Mouse (Mus musculus): ENCODE data around the gene Muc20. TPM values are rescaled to one million over a fixed set of nuclear protein-coding genes. Genes with fewer than 3 reads are reported as not detected.

Gene Muc20
- not detected in 2 replicates for polyA plus RNA-seq (2016; fragmentation: Nextera tagmentation; extraction: Ambion mirVana)

DNA sequence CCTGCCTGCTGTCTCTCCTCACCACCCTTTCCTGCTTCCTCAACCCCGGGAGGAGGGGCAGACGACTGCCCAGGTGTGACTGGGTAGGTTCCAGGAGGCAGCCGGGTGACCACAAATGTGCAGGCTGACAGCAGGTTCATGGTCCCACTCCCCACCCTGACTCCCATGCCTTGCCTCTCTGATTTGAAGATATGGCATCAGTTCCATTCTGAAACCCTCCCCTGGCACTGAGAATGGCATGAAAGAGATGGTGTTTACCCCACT is at the start of gene Muc20:
Gene Muc20 (minus strand): TSS at position 10 of the 264 bp plus-strand sequence.
- WGBS (ENCODE audit: insufficient replicate concordance): 44% methylated on average over 3 of the region's 3 CpGs
- Histone ChIP-seq H3K4me2 (no peak within 1 kb of the TSS), H3K4me3 (no peak within 1 kb of the TSS), H3K9ac (no peak within 1 kb of the TSS), H3K27me3 (replicated peaks) (peaks cover 36% of the 10 kb centered on the region), H3K27ac (no peak within 1 kb of the TSS), H3K4me1 (no peaks in the 10 kb centered on the region; the same call in 1 of the 2 replicates), H3K36me3 (no peaks in the 10 kb centered on the region), H3K9me3 (replicated peaks) (no peaks in the 10 kb centered on the region)
- no peak for ATAC-seq

GRCm38 (mm10) chr16:32831501-32831900 is 34.3 kb upstream of the Muc20 start:
- Histone ChIP-seq H3K4me1 (no peaks in the 10 kb centered on the region), H3K9ac (no peak overlapping the region), H3K4me3 (no peak overlapping the region), H3K27me3 (replicated peaks) (no peaks in the 10 kb centered on the region), H3K9me3 (replicated peaks) (no peaks in the 10 kb centered on the region), H3K4me2 (no peak overlapping the region), H3K36me3 (peaks cover 44% of the 10 kb centered on the region), H3K27ac (no peak overlapping the region)
- no peak for ATAC-seq
- WGBS (ENCODE audit: insufficient replicate concordance): 75% methylated on average over 4 of the region's 4 CpGs

DNA sequence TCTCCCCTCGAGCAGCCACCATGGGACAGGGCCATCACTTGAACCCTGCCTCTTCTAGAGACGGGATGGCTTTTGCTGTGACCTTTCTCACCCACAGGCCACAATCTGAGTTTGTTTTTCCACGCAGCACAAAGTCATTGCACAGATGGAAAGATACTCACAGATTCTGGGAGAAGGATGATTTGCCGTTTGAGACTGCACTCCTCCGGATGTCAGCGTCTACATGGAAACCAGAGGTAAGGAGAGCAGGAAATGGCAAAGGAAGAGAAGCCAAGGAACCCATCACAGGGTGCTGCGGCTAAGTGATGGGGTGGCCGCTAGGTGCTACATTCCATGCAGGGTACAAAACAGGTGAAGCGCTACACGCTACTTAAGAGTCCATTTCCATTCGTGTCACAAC is 31.9 kb upstream of the Muc20 start:
- Histone ChIP-seq H3K4me3 (no peak overlapping the region), H3K4me2 (no peak overlapping the region), H3K36me3 (peaks cover 48% of the 10 kb centered on the region), H3K9me3 (replicated peaks) (no peaks in the 10 kb centered on the region), H3K27me3 (replicated peaks) (no peaks in the 10 kb centered on the region), H3K4me1 (no peaks in the 10 kb centered on the region), H3K9ac (no peak overlapping the region), H3K27ac (no peak overlapping the region)
- no peak for ATAC-seq
- 85% methylated on average over 11 of the region's 11 CpGs for WGBS (ENCODE audit: insufficient replicate concordance)

- Histone ChIP-seq H3K36me3 (peaks cover 47% of the 10 kb centered on the region), H3K4me3 (no peak overlapping the region), H3K9ac (no peak overlapping the region), H3K9me3 (replicated peaks) (no peaks in the 10 kb centered on the region), H3K27me3 (replicated peaks) (no peaks in the 10 kb centered on the region), H3K4me2 (no peak overlapping the region), H3K4me1 (peaks cover 8% of the 10 kb centered on the region; the same call in 1 of the 2 replicates), H3K27ac (no peak overlapping the region)
- WGBS (ENCODE audit: insufficient replicate concordance): 91% methylated on average over 11 of the region's 11 CpGs
- ATAC-seq: no peak
These were observed 29.3 kb upstream of the Muc20 start for GRCm38 (mm10) chr16:32826521-32826920.

- no peak overlapping the region for H3K9ac ChIP-seq
- no peaks in the 10 kb centered on the region for H3K27me3 ChIP-seq (replicated peaks)
- H3K4me3 ChIP-seq: no peak overlapping the region
- H3K9me3 ChIP-seq (replicated peaks): no peaks in the 10 kb centered on the region
- H3K36me3 ChIP-seq: peaks cover 47% of the 10 kb centered on the region
- 70% methylated on average over 12 of the region's 12 CpGs for WGBS (ENCODE audit: insufficient replicate concordance)
- no peak overlapping the region for H3K27ac ChIP-seq
- peaks cover 8% of the 10 kb centered on the region; the same call in 1 of the 2 replicates for H3K4me1 ChIP-seq
- H3K4me2 ChIP-seq: no peak overlapping the region
- no peak for ATAC-seq
These were observed 28.1 kb upstream of the Muc20 start for GRCm38 (mm10) chr16:32825380-32825779.

- H3K4me1 ChIP-seq: peaks cover 8% of the 10 kb centered on the region; the same call in 1 of the 2 replicates
- peaks cover 43% of the 10 kb centered on the region for H3K36me3 ChIP-seq
- WGBS (ENCODE audit: insufficient replicate concordance): 84% methylated on average over 13 of the region's 13 CpGs
- no peak overlapping the region for H3K27ac ChIP-seq
- ATAC-seq: no peak
- H3K9me3 ChIP-seq (replicated peaks): no peaks in the 10 kb centered on the region
- no peak overlapping the region for H3K9ac ChIP-seq
- no peak overlapping the region for H3K4me3 ChIP-seq
- H3K4me2 ChIP-seq: no peak overlapping the region
- no peaks in the 10 kb centered on the region for H3K27me3 ChIP-seq (replicated peaks)
These were observed 26.8 kb upstream of the Muc20 start for GRCm38 (mm10) chr16:32824061-32824460.

- no peak overlapping the region for H3K4me2 ChIP-seq
- ATAC-seq: no peak
- peaks cover 8% of the 10 kb centered on the region; the same call in 1 of the 2 replicates for H3K4me1 ChIP-seq
- no peak overlapping the region for H3K4me3 ChIP-seq
- H3K27me3 ChIP-seq (replicated peaks): no peaks in the 10 kb centered on the region
- H3K9ac ChIP-seq: no peak overlapping the region
- no peak overlapping the region for H3K27ac ChIP-seq
- peaks cover 37% of the 10 kb centered on the region for H3K36me3 ChIP-seq
- no peaks in the 10 kb centered on the region for H3K9me3 ChIP-seq (replicated peaks)
- 79% methylated on average over 8 of the region's 8 CpGs for WGBS (ENCODE audit: insufficient replicate concordance)
These were observed 26.3 kb upstream of the Muc20 start for GRCm38 (mm10) chr16:32823487-32823886.

DNA sequence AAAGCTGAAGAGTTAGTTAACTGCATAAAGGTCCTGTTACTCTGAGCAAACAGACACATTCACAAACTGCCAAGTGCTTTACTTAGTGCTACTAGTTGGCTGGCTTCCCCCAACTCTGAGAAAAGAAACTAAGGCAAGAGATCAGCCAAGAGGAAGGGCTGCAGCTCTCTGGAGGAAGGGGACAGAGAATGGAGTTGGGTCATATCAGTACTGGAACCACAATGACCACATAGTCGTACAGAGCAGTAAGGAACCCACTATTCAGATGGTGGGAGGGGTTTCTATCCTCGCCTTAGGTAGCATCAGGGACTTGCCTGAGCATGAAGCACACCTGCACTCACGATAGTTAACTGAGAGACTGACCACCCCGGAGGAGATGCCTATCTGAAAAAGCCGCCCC is 25.6 kb upstream of the Muc20 start:
- no peak for ATAC-seq
- Histone ChIP-seq H3K4me3 (no peak overlapping the region), H3K4me1 (peaks cover 8% of the 10 kb centered on the region; the same call in 1 of the 2 replicates), H3K27me3 (replicated peaks) (no peaks in the 10 kb centered on the region), H3K4me2 (no peak overlapping the region), H3K36me3 (peaks cover 37% of the 10 kb centered on the region), H3K27ac (no peak overlapping the region), H3K9me3 (replicated peaks) (no peaks in the 10 kb centered on the region), H3K9ac (no peak overlapping the region)
- 41% methylated on average over 5 of the region's 5 CpGs for WGBS (ENCODE audit: insufficient replicate concordance)

DNA sequence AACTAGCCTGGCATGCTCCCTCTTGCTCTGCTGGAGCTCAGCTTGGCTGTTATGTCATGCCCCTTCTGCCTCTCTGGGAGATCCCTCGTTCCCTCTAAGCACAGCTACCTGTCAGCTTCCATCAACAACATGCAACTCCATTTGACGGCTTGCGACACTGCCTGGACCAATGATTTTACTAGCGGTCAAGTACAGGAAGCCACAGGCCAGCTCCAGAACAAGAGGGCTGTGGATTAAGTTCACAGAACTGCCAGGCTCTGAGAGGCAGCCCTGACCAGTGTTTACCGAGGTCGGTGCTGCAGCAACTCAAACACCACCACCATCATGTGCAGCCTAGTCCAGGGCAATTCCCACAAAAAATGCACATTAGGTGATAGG is 25.2 kb upstream of the Muc20 start:
- Histone ChIP-seq H3K27ac (no peak overlapping the region), H3K4me2 (no peak overlapping the region), H3K9me3 (replicated peaks) (no peaks in the 10 kb centered on the region), H3K9ac (no peak overlapping the region), H3K4me1 (peaks cover 8% of the 10 kb centered on the region; the same call in 1 of the 2 replicates), H3K36me3 (peaks cover 37% of the 10 kb centered on the region), H3K4me3 (no peak overlapping the region), H3K27me3 (replicated peaks) (no peaks in the 10 kb centered on the region)
- WGBS (ENCODE audit: insufficient replicate concordance): 41% methylated on average over 6 of the region's 6 CpGs
- no peak for ATAC-seq

GRCm38 (mm10) chr16:32821772-32822449 is 24.7 kb upstream of the Muc20 start:
- Histone ChIP-seq H3K4me1 (peaks cover 8% of the 10 kb centered on the region; the same call in 1 of the 2 replicates), H3K9ac (no peak overlapping the region), H3K4me2 (no peak overlapping the region), H3K27me3 (replicated peaks) (no peaks in the 10 kb centered on the region), H3K4me3 (no peak overlapping the region), H3K36me3 (peaks cover 35% of the 10 kb centered on the region), H3K9me3 (replicated peaks) (no peaks in the 10 kb centered on the region), H3K27ac (no peak overlapping the region)
- 53% methylated on average over 10 of the region's 10 CpGs for WGBS (ENCODE audit: insufficient replicate concordance)
- 0 out of 2 replicates have a peak, but pooled peaks have one; percentile 8 for ATAC-seq

- WGBS (ENCODE audit: insufficient replicate concordance): 80% methylated on average over 5 of the region's 5 CpGs
- H3K36me3 ChIP-seq: 0 out of 2 replicates have a peak, but pooled peaks cover under 1% of the 10 kb centered on the region
- no peak overlapping the region for H3K27ac ChIP-seq
- no peak overlapping the region for H3K4me3 ChIP-seq
- no peak for ATAC-seq
- H3K9me3 ChIP-seq (replicated peaks): no peaks in the 10 kb centered on the region
- no peak overlapping the region for H3K4me2 ChIP-seq
- H3K9ac ChIP-seq: no peak overlapping the region
- H3K27me3 ChIP-seq (replicated peaks): peaks cover 15% of the 10 kb centered on the region; the same call in 1 of the 2 replicates
- H3K4me1 ChIP-seq: peaks cover 20% of the 10 kb centered on the region
These were observed 21.2 kb upstream of the Muc20 start for GRCm38 (mm10) chr16:32818441-32818840.

DNA sequence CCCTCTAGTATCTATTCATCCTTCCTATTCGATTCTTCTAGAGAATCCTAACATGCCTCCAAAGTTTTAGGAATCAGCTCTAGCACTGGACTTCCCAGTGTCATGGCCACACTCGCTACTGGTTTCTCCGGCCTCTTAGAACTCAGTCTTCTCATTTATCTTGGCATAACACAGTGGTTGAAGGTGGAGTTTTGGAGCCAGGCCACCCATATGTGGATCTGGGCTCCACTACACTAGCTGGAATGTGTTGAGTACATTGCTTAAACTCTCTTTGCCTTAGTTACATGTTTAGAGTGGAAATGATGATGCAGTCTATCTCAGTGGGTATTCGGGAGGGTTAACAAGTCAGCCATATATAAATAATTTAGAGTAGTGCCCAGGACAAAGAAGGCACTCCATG is 20.8 kb upstream of the Muc20 start:
- ATAC-seq: no peak
- H3K27me3 ChIP-seq (replicated peaks): peaks cover 15% of the 10 kb centered on the region; the same call in 1 of the 2 replicates
- no peak overlapping the region for H3K4me3 ChIP-seq
- H3K9ac ChIP-seq: no peak overlapping the region
- peaks cover 20% of the 10 kb centered on the region for H3K4me1 ChIP-seq
- H3K27ac ChIP-seq: no peak overlapping the region
- 64% methylated on average over 4 of the region's 4 CpGs for WGBS (ENCODE audit: insufficient replicate concordance)
- H3K4me2 ChIP-seq: no peak overlapping the region
- no peaks in the 10 kb centered on the region for H3K36me3 ChIP-seq
- H3K9me3 ChIP-seq (replicated peaks): no peaks in the 10 kb centered on the region

Data from liver, embryonic 12.5 days (tissue).